Mouse (Mus musculus): Measurements from ENCODE around the gene Stk33.

The Stk33 gene

DNA sequence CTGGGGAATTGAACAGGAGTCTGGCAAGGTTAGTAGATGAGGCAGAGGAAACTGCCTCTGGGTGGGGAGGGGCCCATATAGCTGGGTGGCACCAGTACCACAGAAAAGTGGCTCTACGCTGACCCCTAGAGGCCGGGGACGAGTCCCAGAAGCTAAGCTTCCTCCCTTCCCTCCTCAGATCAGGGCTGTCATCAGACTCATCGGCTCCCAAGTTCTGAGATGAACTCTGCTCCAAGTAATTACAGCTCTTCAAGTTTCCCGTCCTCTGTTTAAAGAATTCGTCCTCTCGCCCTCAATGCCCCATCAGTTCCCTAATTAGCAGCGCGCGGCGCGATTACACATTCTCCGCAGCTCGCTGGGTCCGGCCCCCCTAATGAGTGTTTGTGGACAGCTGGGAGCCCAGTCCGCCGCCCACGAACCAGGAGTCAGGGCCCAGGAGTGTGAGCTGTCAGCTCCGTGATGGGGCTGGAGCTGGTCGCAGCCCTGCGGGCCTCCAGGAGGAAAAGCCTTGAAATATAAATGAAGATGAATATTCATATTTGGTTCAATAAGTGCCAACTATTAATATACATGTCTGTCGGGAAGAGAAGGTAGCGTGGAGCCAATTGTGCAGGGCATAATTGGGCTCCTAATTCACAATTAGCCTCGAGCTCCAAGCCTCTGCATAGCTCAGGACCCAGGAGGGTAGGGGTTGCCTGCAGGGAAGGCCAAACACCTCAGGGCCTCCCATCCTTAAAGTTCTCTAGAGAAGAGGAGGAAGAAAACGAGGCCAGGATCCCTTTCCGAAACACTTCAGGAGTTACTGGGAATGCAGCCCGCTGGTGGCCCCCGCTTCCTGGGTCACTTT lies 183.2 kb downstream of the Stk33 start:
- DNase-seq (ENCODE audit: inconsistent age in 2 of 2, low spot score in 1 of 2), result peak; percentile 40 to 82

- no peak for DNase-seq (ENCODE audit: inconsistent age in 2 of 2, low spot score in 1 of 2)
Observed at GRCm38 (mm10) chr7:109251418-109251817, 187.5 kb downstream of the Stk33 start.

GRCm38 (mm10) chr7:109244776-109245175 lies 194.1 kb downstream of the Stk33 start:
- no peak for DNase-seq (ENCODE audit: inconsistent age in 2 of 2, low spot score in 1 of 2)

- DNase-seq (ENCODE audit: inconsistent age in 2 of 2, low spot score in 1 of 2), result peak in 1 of 2 experiments; percentile 46
Observed at GRCm38 (mm10) chr7:109241313-109241712, 197.6 kb downstream of the Stk33 start.

DNA sequence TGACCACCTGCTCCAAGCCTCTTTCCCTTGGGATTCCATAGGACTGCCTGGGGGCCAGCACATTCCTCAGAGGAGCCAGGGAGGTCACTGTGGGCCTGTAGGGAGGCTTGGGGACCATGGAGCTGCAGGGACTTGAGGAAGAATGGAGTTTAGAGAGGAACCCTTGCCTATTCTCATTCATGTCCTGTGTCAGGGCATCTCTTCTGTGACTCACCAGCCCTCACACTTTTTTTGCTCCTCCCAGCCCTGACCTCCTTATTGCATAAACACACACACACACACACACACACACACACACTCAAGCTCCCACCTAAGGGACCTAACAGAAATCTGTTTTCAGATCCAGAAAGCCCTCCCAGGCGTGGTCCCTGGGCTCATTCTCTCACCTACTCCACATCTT lies 199.5 kb downstream of the Stk33 start:
- peak in 1 of 2 experiments; percentile 71 for DNase-seq (ENCODE audit: inconsistent age in 2 of 2, low spot score in 1 of 2)

GRCm38 (mm10) chr7:109238724-109239123 lies 200.2 kb downstream of the Stk33 start:
- DNase-seq (ENCODE audit: inconsistent age in 2 of 2, low spot score in 1 of 2), result peak in 1 of 2 experiments; percentile 50

GRCm38 (mm10) chr7:109234882-109235640 lies 203.8 kb downstream of the Stk33 start:
- DNase-seq (ENCODE audit: inconsistent age in 2 of 2, low spot score in 1 of 2), result no peak

DNA sequence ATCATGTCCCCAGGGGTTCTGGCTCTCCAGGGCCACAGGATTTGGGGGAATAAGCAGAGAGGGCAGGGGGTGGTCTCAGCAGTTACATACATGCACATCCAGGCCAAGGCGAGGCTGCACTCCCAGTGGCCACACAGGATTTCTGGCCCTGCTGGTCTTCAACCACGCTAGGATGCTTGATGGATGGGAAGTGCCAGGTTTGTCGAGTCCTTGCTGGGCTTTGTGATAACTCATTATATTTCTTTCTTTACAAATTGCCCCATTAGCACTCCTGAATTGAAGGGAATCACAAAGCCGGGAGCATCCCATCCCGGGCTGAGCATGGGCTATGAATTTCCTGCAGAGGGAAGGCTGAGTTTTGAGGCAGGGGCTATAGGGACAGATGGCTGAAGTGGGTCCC lies 204.4 kb downstream of the Stk33 start:
- DNase-seq (ENCODE audit: inconsistent age in 2 of 2, low spot score in 1 of 2), result no peak

DNA sequence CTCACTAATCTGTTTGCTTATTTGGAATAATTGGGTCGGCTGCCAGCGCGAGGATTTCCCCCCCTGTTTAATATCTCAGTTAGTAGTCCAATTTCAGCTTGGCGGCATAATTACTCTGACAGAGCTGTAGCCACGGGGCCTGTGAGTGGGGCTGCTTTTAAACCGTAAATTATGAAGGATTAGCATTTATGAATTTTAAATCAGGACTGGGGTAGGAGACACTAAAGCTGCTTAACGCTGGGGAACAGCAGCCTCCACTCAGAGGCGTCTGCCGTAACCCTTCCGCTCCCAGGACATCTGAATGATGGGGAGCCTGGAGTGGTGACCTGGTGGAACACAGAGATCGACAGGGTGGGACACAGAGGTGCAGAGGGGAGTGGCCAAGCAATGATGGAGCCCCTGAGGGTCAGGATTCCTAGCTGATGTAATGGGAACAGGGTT lies 207.0 kb downstream of the Stk33 start:
- DNase-seq (ENCODE audit: inconsistent age in 2 of 2, low spot score in 1 of 2), result no peak

DNA sequence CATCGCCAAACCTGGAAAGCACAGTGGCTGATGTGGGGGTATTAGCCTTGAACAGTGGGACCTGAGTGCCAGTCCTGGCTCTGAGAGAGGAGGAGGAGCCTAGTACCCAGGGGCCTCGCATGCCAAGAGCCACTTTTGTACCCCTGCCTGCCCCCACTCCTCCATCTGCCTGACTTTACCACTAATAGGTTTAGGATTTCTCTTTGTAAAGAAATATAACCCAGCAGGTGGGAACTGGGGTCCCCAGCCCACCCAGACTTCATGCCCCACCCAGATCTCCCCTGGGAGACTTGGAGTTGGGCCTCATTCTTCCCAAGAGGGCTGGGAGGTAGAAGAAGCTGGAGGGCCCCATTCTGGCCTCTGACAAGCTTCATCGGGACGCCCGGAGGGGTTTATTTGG lies 207.6 kb downstream of the Stk33 start:
- no peak for DNase-seq (ENCODE audit: inconsistent age in 2 of 2, low spot score in 1 of 2)

DNA sequence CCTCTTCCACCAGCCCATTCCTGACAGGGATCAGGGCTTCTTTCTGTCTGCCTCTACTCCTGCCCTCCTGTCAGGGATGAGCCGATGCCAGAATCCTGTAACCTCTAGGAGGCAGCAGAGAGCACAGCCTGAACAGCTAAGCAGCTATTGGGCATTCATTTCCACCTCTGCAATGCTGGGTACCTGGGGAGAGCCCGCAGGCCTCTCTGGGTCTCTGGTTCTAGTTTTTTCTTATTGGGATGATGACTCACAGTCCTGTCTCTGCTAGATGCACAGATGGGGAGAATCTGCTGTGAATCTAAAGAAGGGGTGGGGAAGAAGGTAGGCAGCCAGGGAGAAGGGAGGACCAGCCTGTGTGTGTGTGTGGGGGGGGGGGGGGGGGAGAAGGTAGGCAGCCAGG lies 208.1 kb downstream of the Stk33 start:
- peak; percentile 57 to 88 for DNase-seq (ENCODE audit: inconsistent age in 2 of 2, low spot score in 1 of 2)

Measured in adrenal gland, adult (tissue).